Mouse (Mus musculus) gastrocnemius, postnatal 4 days (tissue): ENCODE data around the gene Nutm1. TPM values are rescaled to one million over a fixed set of nuclear protein-coding genes. Genes with fewer than 3 reads are reported as not detected.

Experiments used
- total RNA-seq, 2 experiments: library from RNA; stranded (reverse); gene quantifications; 2 replicates each; pipeline ENCODE4 v1.2.3; 2021

Nutm1 gene
- total RNA-seq, 2 experiments from 2014 or later: not detected

Other genes starting within 250 kb of the Nutm1 start
- not detected for gene Olfr1310, start 246.6 kb downstream of the Nutm1 start, total RNA-seq
- not detected for gene Olfr1311, start 234.9 kb downstream of the Nutm1 start, total RNA-seq
- gene Olfr1312, start 209.1 kb downstream of the Nutm1 start, total RNA-seq: not detected
- gene Olfr1313, start 181.4 kb downstream of the Nutm1 start, total RNA-seq: not detected
- gene Olfr1314, start 162.5 kb downstream of the Nutm1 start, total RNA-seq: not detected
- not detected for gene Olfr1315-ps1, start 143.9 kb downstream of the Nutm1 start, total RNA-seq
- not detected for gene Olfr1316, start 124.3 kb downstream of the Nutm1 start, total RNA-seq
- gene Olfr1317, start 119.0 kb downstream of the Nutm1 start, total RNA-seq: not detected
- gene Olfr1318, start 105.1 kb downstream of the Nutm1 start, total RNA-seq: not detected
- gene Lpcat4, start 19.8 kb downstream of the Nutm1 start, total RNA-seq: 1 to 10 TPM; 5.0 to 5.5 TPM
- gene Nop10, start 2.6 kb upstream of the Nutm1 start, total RNA-seq: 10 to 100 TPM; 51.2 to 52.0 TPM
- gene Slc12a6, start 6.5 kb upstream of the Nutm1 start, total RNA-seq: 10 to 100 TPM; 41.1 to 50.6 TPM
- gene Gm21985, start 7.0 kb upstream of the Nutm1 start, total RNA-seq: not detected
- gene Emc4, start 108.7 kb upstream of the Nutm1 start, total RNA-seq: 10 to 100 TPM; 65.4 to 71.6 TPM
- gene Katnbl1, start 119.9 kb upstream of the Nutm1 start, total RNA-seq: 10 to 100 TPM; 14.7 to 15.5 TPM
- gene Emc7, start 195.7 kb upstream of the Nutm1 start, total RNA-seq: 10 to 100 TPM; 15.1 to 16.7 TPM
- not detected for gene Chrm5, start 221.5 kb upstream of the Nutm1 start, total RNA-seq
- 10 to 100 TPM; 13.7 to 14.4 TPM for gene Aven, start 233.7 kb upstream of the Nutm1 start, total RNA-seq